In genomic region chr15:89173906-89174214, GRCm38 (mm10) we compare ENCODE assay signal across 8 mouse cellular contexts. TPM values are rescaled to one million over a fixed set of nuclear protein-coding genes. Genes with fewer than 3 reads are reported as not detected.
DNase-seq lines count a peak whose midpoint lies in the region; ATAC-seq lines count a peak whose summit lies in the region.

No protein-coding gene starts in this region.

- peak overlapping the region; percentile 99 for H3K4me2 ChIP-seq in lung, embryonic 15.5 days

- DNase-seq in right cerebral cortex, postnatal 25 days: peak; percentile 40
- DNase-seq in right cerebral cortex, adult 18-20 months: no peak
- DNase-seq in embryo, embryonic 10 days (ENCODE audit: low spot score): peak; percentile 90
- peak; percentile 89 for DNase-seq in heart, embryonic 10.5 days (ENCODE audit: low spot score)
- peak; percentile 92 for DNase-seq in kidney, adult 8-10 months
- DNase-seq in retina, embryonic 14.5 days (ENCODE audit: low spot score): peak; percentile 72
- DNase-seq in layer of hippocampus, postnatal 36 days: no peak

- H3K27ac ChIP-seq in heart, embryonic 10.5 days: peak overlapping the region; percentile 90
- 0 out of 2 replicates have a peak overlapping the region, but pooled peaks have one; percentile 9 for H3K27ac ChIP-seq in lung, embryonic 15.5 days

- H3K9ac ChIP-seq in lung, embryonic 15.5 days: peak overlapping the region; percentile 65

- peaks cover 98% of the 10 kb centered on the region for H3K4me1 ChIP-seq in heart, embryonic 10.5 days
- peaks cover 100% of the 10 kb centered on the region for H3K4me1 ChIP-seq in lung, embryonic 15.5 days

- peak; percentile 29; the same call in 1 of the 2 replicates for ATAC-seq in lung, embryonic 15.5 days (ENCODE audit: borderline replicate concordance, extremely low read depth, low FRiP score, low TSS enrichment)

- WGBS in heart, embryonic 10.5 days: under 1% methylated on average over 15 of the region's 15 CpGs
- 1% methylated on average over 15 of the region's 15 CpGs for WGBS in lung, embryonic 15.5 days

- H3K4me3 ChIP-seq in heart, embryonic 10.5 days: peak overlapping the region; percentile 80
- peak overlapping the region; percentile 53 for H3K4me3 ChIP-seq in lung, embryonic 15.5 days

- peaks cover 5% of the 10 kb centered on the region; the same call in 1 of the 2 replicates for H3K36me3 ChIP-seq in heart, embryonic 10.5 days
- H3K36me3 ChIP-seq in lung, embryonic 15.5 days: no peaks in the 10 kb centered on the region

- no peaks in the 10 kb centered on the region for H3K9me3 ChIP-seq in heart, embryonic 10.5 days
- H3K9me3 ChIP-seq in lung, embryonic 15.5 days: no peaks in the 10 kb centered on the region

- no peaks in the 10 kb centered on the region for H3K27me3 ChIP-seq in heart, embryonic 10.5 days (ENCODE audit: insufficient read depth, poor library complexity, severe bottlenecking)
- no peaks in the 10 kb centered on the region for H3K27me3 ChIP-seq in lung, embryonic 15.5 days

RNA-seq across cellular contexts. Expression of gene Plxnb2, which starts 6.7 kb away (rescaled TPM):
- 106 and 117 TPM in 2 replicates for polyA plus RNA-seq in heart, embryonic 10.5 days (2016; fragmentation: Nextera tagmentation; extraction: Ambion mirVana)
- polyA plus RNA-seq in lung, embryonic 15.5 days (2015; fragmentation: Nextera tagmentation; extraction: Ambion mirVana): 123 and 128 TPM in 2 replicates
- total RNA-seq in layer of hippocampus, postnatal 36 days (2021): 10 to 100 TPM; 51.0 to 58.7 TPM

RNA-seq across cellular contexts. Expression of gene Dennd6b, which starts 22.4 kb away (rescaled TPM):
- 23.1 and 23.5 TPM in 2 replicates for polyA plus RNA-seq in heart, embryonic 10.5 days (2016; fragmentation: Nextera tagmentation; extraction: Ambion mirVana)
- 11.0 and 11.8 TPM in 2 replicates for polyA plus RNA-seq in lung, embryonic 15.5 days (2015; fragmentation: Nextera tagmentation; extraction: Ambion mirVana)
- total RNA-seq in layer of hippocampus, postnatal 36 days (2021): 10 to 100 TPM; 33.5 to 38.7 TPM

RNA-seq across cellular contexts. Expression of gene Mapk11, which starts 24.4 kb away (rescaled TPM):
- 4.2 and 4.8 TPM in 2 replicates for polyA plus RNA-seq in heart, embryonic 10.5 days (2016; fragmentation: Nextera tagmentation; extraction: Ambion mirVana)
- 10.0 and 12.6 TPM in 2 replicates for polyA plus RNA-seq in lung, embryonic 15.5 days (2015; fragmentation: Nextera tagmentation; extraction: Ambion mirVana)
- 10 to 100 TPM; 21.9 to 22.8 TPM for total RNA-seq in layer of hippocampus, postnatal 36 days (2021)

RNA-seq across cellular contexts. Expression of gene Mapk12, which starts 33.4 kb away (rescaled TPM):
- polyA plus RNA-seq in heart, embryonic 10.5 days (2016; fragmentation: Nextera tagmentation; extraction: Ambion mirVana): 25.4 and 26.4 TPM in 2 replicates
- 12.5 and 13.4 TPM in 2 replicates for polyA plus RNA-seq in lung, embryonic 15.5 days (2015; fragmentation: Nextera tagmentation; extraction: Ambion mirVana)
- 1 to 10 TPM; 3.1 to 4.7 TPM for total RNA-seq in layer of hippocampus, postnatal 36 days (2021)

RNA-seq across cellular contexts. Expression of gene Ppp6r2, which starts 37.5 kb away (rescaled TPM):
- 12.4 and 23.5 TPM in 2 replicates for polyA plus RNA-seq in heart, embryonic 10.5 days (2016; fragmentation: Nextera tagmentation; extraction: Ambion mirVana)
- polyA plus RNA-seq in lung, embryonic 15.5 days (2015; fragmentation: Nextera tagmentation; extraction: Ambion mirVana): 24.5 and 28.5 TPM in 2 replicates
- 100 to 1,000 TPM; 158 to 162 TPM for total RNA-seq in layer of hippocampus, postnatal 36 days (2021)

Comparison
In these comparisons a context has a peak if more than half of its experiments do, and no peak if none do; other contexts are left out.
1. DNase-seq: peak in right cerebral cortex, postnatal 25 days (single experiment), embryo, embryonic 10 days (single experiment), heart, embryonic 10.5 days (single experiment), kidney, adult 8-10 months (2 of 2) and retina, embryonic 14.5 days (single experiment); none in right cerebral cortex, adult 18-20 months (single experiment) and layer of hippocampus, postnatal 36 days (0 of 2).